Mouse (Mus musculus) CH12.LX (cell line): ENCODE results near the gene Arf6. TPM values are rescaled to one million over a fixed set of nuclear protein-coding genes. Genes with fewer than 3 reads are reported as not detected.
"Not testable (repeated sequence)": the region's sequence is repeated elsewhere in the genome, so short reads cannot be mapped to it uniquely, and the experiment has no call there.

Experiments used
- DNase-seq: peaks from one replicate; pipeline ENCODE4 v3.0.0-alpha.2; 2013; ENCODE audit errors: extremely low read depth
- H3K27ac ChIP-seq: 2 replicates; pipeline ENCODE4 v1.5.1; 2012; ENCODE audit warnings: low read depth, mild to moderate bottlenecking, control low read depth, moderate library complexity; ENCODE audit not compliant: insufficient read depth
- H3K27me3 ChIP-seq: replicated peaks from 2 replicates; pipeline ENCODE3; 2012; ENCODE audit warnings: inconsistent platforms
- H3K36me3 ChIP-seq, 2 experiments: replicated peaks in 1 of 2; 2 replicates each; pipeline versions ENCODE3 to v1.6.1; 2012; ENCODE audit warnings: inconsistent platforms in 1 of 2, low read length in 1 of 2, mild to moderate bottlenecking in 1 of 2, mixed read lengths in 1 of 2, moderate library complexity in 1 of 2; ENCODE audit not compliant: control insufficient read depth in 1 of 2, insufficient read depth in 1 of 2
- H3K4me1 ChIP-seq, 2 experiments: 2 replicates each; pipeline ENCODE4 v1.6.1; 2012; ENCODE audit warnings: inconsistent platforms in 1 of 2, moderate library complexity in 1 of 2; ENCODE audit not compliant: insufficient read depth in 2 of 2, control insufficient read depth in 1 of 2
- H3K4me2 ChIP-seq: 2 replicates; pipeline ENCODE4 v1.6.1; 2012; ENCODE audit warnings: low read depth, mild to moderate bottlenecking, control low read depth; ENCODE audit not compliant: poor library complexity, insufficient read depth, severe bottlenecking
- H3K4me3 ChIP-seq, 3 experiments: fragments of 150-350 bp in 1 of 3; sonication (generic) in 1 of 3; replicated peaks in 1 of 3; 2 replicates each; pipeline versions ENCODE3 to v1.5.1; 2011 to 2012; ENCODE audit warnings: low read depth in 2 of 3, low read length in 2 of 3, mild to moderate bottlenecking in 2 of 3, moderate library complexity in 2 of 3, control low read depth in 1 of 3, improper control_type of control experiment in 1 of 3, inconsistent platforms in 1 of 3, mixed read lengths in 1 of 3; ENCODE audit not compliant: poor library complexity in 1 of 3
- H3K79me2 ChIP-seq: replicated peaks from 2 replicates; pipeline ENCODE4 v1.6.1; 2012; ENCODE audit warnings: mild to moderate bottlenecking, moderate library complexity; ENCODE audit not compliant: control insufficient read depth, poor library complexity, insufficient read depth, severe bottlenecking; ENCODE audit errors: extremely low read depth
- H3K9ac ChIP-seq: 2 replicates; pipeline ENCODE4 v1.6.1; 2012; ENCODE audit warnings: low read depth, mild to moderate bottlenecking, control low read depth, moderate library complexity; ENCODE audit not compliant: insufficient read depth
- H3K9me3 ChIP-seq: replicated peaks from 2 replicates; pipeline ENCODE3; 2012; ENCODE audit warnings: low read length, inconsistent platforms, mixed read lengths
- BHLHE40 ChIP-seq: IDR thresholded peaks from 2 replicates; pipeline ENCODE4 v1.6.1; 2011; ENCODE audit warnings: mild to moderate bottlenecking, low read depth, low read length, improper control_type of control experiment
- CHD2 ChIP-seq: IDR thresholded peaks from 2 replicates; pipeline ENCODE4 v1.6.1; 2011; ENCODE audit warnings: low read length, improper control_type of control experiment
- E2F4 ChIP-seq: IDR thresholded peaks from 2 replicates; pipeline ENCODE4 v1.6.1; 2011; ENCODE audit warnings: low read depth, low read length, improper control_type of control experiment; ENCODE audit not compliant: insufficient replicate concordance
- ELF1 ChIP-seq: IDR thresholded peaks from 2 replicates; pipeline ENCODE4 v1.6.1; 2014; ENCODE audit warnings: low read depth, mild to moderate bottlenecking, inconsistent platforms, low read length, improper control_type of control experiment
- EP300 ChIP-seq: IDR thresholded peaks from 2 replicates; pipeline ENCODE4 v1.6.1; 2011; ENCODE audit warnings: low read length, improper control_type of control experiment
- HCFC1 ChIP-seq: IDR thresholded peaks from 2 replicates; pipeline ENCODE4 v1.6.1; 2012; ENCODE audit warnings: low read depth, mild to moderate bottlenecking, inconsistent platforms, low read length, improper control_type of control experiment
- IRF4 ChIP-seq: IDR thresholded peaks from 2 replicates; pipeline ENCODE4 v1.6.1; 2014; ENCODE audit warnings: low read depth, mild to moderate bottlenecking, inconsistent platforms, low read length, improper control_type of control experiment
- JUN ChIP-seq: IDR thresholded peaks from 2 replicates; pipeline ENCODE4 v1.6.1; 2011; ENCODE audit warnings: low read depth, mild to moderate bottlenecking, low read length, improper control_type of control experiment, moderate library complexity; ENCODE audit not compliant: insufficient read depth
- JUND ChIP-seq: conservative IDR thresholded peaks from 2 replicates; pipeline ENCODE4 v1.6.1; 2011; ENCODE audit warnings: low read depth, low read length, improper control_type of control experiment
- KAT2A ChIP-seq: IDR thresholded peaks from 2 replicates; pipeline ENCODE4 v1.6.1; 2012; ENCODE audit warnings: low read length, improper control_type of control experiment, inconsistent platforms; ENCODE audit not compliant: insufficient replicate concordance
- MAX ChIP-seq: IDR thresholded peaks from 2 replicates; pipeline ENCODE4 v1.6.1; 2011; ENCODE audit warnings: low read length, improper control_type of control experiment
- MAZ ChIP-seq: IDR thresholded peaks from 2 replicates; pipeline ENCODE4 v1.6.1; 2012; ENCODE audit warnings: low read depth, mild to moderate bottlenecking, inconsistent platforms, low read length, improper control_type of control experiment, moderate library complexity
- MEF2A ChIP-seq: IDR thresholded peaks from 2 replicates; pipeline ENCODE4 v1.6.1; 2014; ENCODE audit warnings: low read depth, mild to moderate bottlenecking, inconsistent platforms, low read length, improper control_type of control experiment, borderline replicate concordance
- MYC ChIP-seq: IDR thresholded peaks from 2 replicates; pipeline ENCODE4 v1.6.1; 2011; ENCODE audit warnings: low read depth, mild to moderate bottlenecking, improper control_type of control experiment, low read length
- NELFE ChIP-seq: IDR thresholded peaks from 2 replicates; pipeline ENCODE4 v1.6.1; 2011; ENCODE audit warnings: low read depth, low read length, improper control_type of control experiment
- NRF1 ChIP-seq: IDR thresholded peaks from 2 replicates; pipeline ENCODE4 v1.6.1; 2014; ENCODE audit warnings: low read depth, mild to moderate bottlenecking, inconsistent platforms, low read length, improper control_type of control experiment, moderate library complexity
- PAX5 ChIP-seq: IDR thresholded peaks from 2 replicates; pipeline ENCODE4 v1.6.1; 2012; ENCODE audit warnings: low read length, inconsistent platforms, mixed read lengths
- POLR2A ChIP-seq: IDR thresholded peaks from 2 replicates; pipeline ENCODE4 v1.6.1; 2011; ENCODE audit warnings: low read depth, mild to moderate bottlenecking, improper control_type of control experiment, low read length
- POLR2AphosphoS2 ChIP-seq: IDR thresholded peaks from 2 replicates; pipeline ENCODE4 v1.6.1; 2011; ENCODE audit warnings: low read depth, low read length, improper control_type of control experiment
- RCOR1 ChIP-seq: conservative IDR thresholded peaks from 2 replicates; pipeline ENCODE4 v1.6.1; 2012; ENCODE audit warnings: low read depth, mild to moderate bottlenecking, inconsistent platforms, low read length, improper control_type of control experiment
- SMC3 ChIP-seq: IDR thresholded peaks from 2 replicates; pipeline ENCODE4 v1.6.1; 2011; ENCODE audit warnings: low read depth, low read length, improper control_type of control experiment
- TCF12 ChIP-seq: IDR thresholded peaks from 2 replicates; pipeline ENCODE4 v1.6.1; 2014; ENCODE audit warnings: low read depth, mild to moderate bottlenecking, inconsistent platforms, low read length, improper control_type of control experiment
- USF1 ChIP-seq: IDR thresholded peaks from 2 replicates; pipeline ENCODE4 v1.6.1; 2014; ENCODE audit warnings: low read depth, mild to moderate bottlenecking, inconsistent platforms, low read length, improper control_type of control experiment
- ZC3H11A ChIP-seq: IDR thresholded peaks from 2 replicates; pipeline ENCODE4 v1.6.1; 2012; ENCODE audit warnings: low read depth, mild to moderate bottlenecking, inconsistent platforms, low read length, improper control_type of control experiment
- ZKSCAN1 ChIP-seq: IDR thresholded peaks from 2 replicates; pipeline ENCODE4 v1.6.1; 2012; ENCODE audit warnings: low read depth, inconsistent platforms, low read length, improper control_type of control experiment, borderline replicate concordance
- ZMIZ1 ChIP-seq: IDR thresholded peaks from 2 replicates; pipeline ENCODE4 v1.6.1; 2012; ENCODE audit warnings: low read depth, mild to moderate bottlenecking, inconsistent platforms, low read length, improper control_type of control experiment
- ZNF384 ChIP-seq: IDR thresholded peaks from 2 replicates; pipeline ENCODE4 v1.6.1; 2012; ENCODE audit warnings: low read depth, low read length, improper control_type of control experiment, inconsistent platforms
- dilution Hi-C: fragments of 300-500 bp; cut with MboI; formaldehyde crosslinking; loops from 2 replicates; pipeline ENCODE4 v1.14.3; 2020; ENCODE audit warnings: low sequenced_read_pairs; ENCODE audit not compliant: extremely low pct_unique_long_range_greater_than_20kb, extremely low pct_ligation_motif_present
- in situ Hi-C: fragments of 300-500 bp; cut with MboI; formaldehyde crosslinking; loops from 3 replicates; pipeline ENCODE4 v1.14.3; 2019; ENCODE audit warnings: low sequenced_read_pairs, low pct_ligation_motif_present, low pct_unique_long_range_greater_than_20kb, mixed read lengths
- polyA plus RNA-seq: library from polyadenylated mRNA; unstranded; fragments of >175 nt; gene quantifications from 2 replicates; pipeline ENCODE4 v1.2.1, GENCODE M21; 2012; ENCODE audit warnings: low read depth; ENCODE audit not compliant: insufficient read length
- total RNA-seq, 2 experiments: library from RNA; depleted of rRNA; stranded (reverse); fragments of 300-350 nt in 1 of 2; fragments of >200 nt in 1 of 2; gene quantifications; 2 replicates each; pipeline ENCODE4 v1.2.3; 2012 to 2014

Gene Arf6
- total and polyA plus RNA-seq, 3 experiments = 258 to 375 (median 312) TPM

- no peak for TF ChIP-seq PAX5
- TF ChIP-seq MAX = no peak
- TF ChIP-seq EP300 = no peak
- no peak; the same call in 1 of the 2 replicates for TF ChIP-seq JUND
- TF ChIP-seq, all 38 proteins: peak for 8
Observed at GRCm38 (mm10) chr12:69362388-69362787, 9.6 kb upstream of the Arf6 start (continued).

GRCm38 (mm10) chr12:69363110-69363509 lies 8.8 kb upstream of the Arf6 start:
- Histone ChIP-seq H3K4me2 (peak overlapping the region; percentile 45; the same call in 1 of the 2 replicates), H3K4me1 (peaks cover 0 to 31% of the 10 kb centered on the region in 2 experiments; a peak in 2 of 4 replicates), H3K4me3 (peak overlapping the region in 2 of 3 experiments; percentile 63 to 67), H3K27ac (0 out of 2 replicates have a peak overlapping the region, but pooled peaks have one; percentile 47), H3K9ac (peak overlapping the region; percentile 59; the same call in 1 of the 2 replicates)
- DNase-seq, H3K9me3 ChIP-seq, H3K36me3 ChIP-seq, dilution Hi-C loops, in situ Hi-C loops, H3K27me3 ChIP-seq, H3K79me2 ChIP-seq: not testable (repeated sequence)
- TF ChIP-seq ZNF384 = peak; percentile 52; the same call in 1 of the 2 replicates

- Histone ChIP-seq H3K4me1 (peaks cover 0 to 31% of the 10 kb centered on the region in 2 experiments; a peak in 2 of 4 replicates), H3K4me2 (peak overlapping the region; percentile 48), H3K4me3 (peak overlapping the region; percentile 61 to 67 (median 67)), H3K27ac (peak overlapping the region; percentile 50; the same call in 1 of the 2 replicates), H3K9ac (peak overlapping the region; percentile 76), H3K9me3 (no peaks in the 10 kb centered on the region), H3K79me2 (0 out of 2 replicates have a peak, but pooled peaks cover 2% of the 10 kb centered on the region), H3K27me3 (no peaks in the 10 kb centered on the region), H3K36me3 (no peaks in the 10 kb centered on the region)
- in situ Hi-C loops (no loop called here), dilution Hi-C loops (no loop called here)
- DNase-seq = no peak
- TF ChIP-seq EP300 = no peak
- TF ChIP-seq MYC = no peak
- TF ChIP-seq HCFC1 = peak; percentile 57
- no peak for TF ChIP-seq ZKSCAN1
- TF ChIP-seq ZMIZ1 = peak; percentile 70
- no peak for TF ChIP-seq RCOR1
- no peak for TF ChIP-seq SMC3
- peak; percentile 56; the same call in 1 of the 2 replicates for TF ChIP-seq MAX
- TF ChIP-seq KAT2A = no peak
- TF ChIP-seq NELFE = peak; percentile 80
- no peak for TF ChIP-seq ELF1
- TF ChIP-seq MEF2A = no peak
- TF ChIP-seq E2F4 = 0 out of 2 replicates have a peak, but pooled peaks have one; percentile 39
- TF ChIP-seq ZC3H11A = no peak
- no peak for TF ChIP-seq CHD2
- TF ChIP-seq MAZ = peak; percentile 84
- TF ChIP-seq NRF1 = no peak
- no peak for TF ChIP-seq USF1
- TF ChIP-seq TCF12 = peak; percentile 88
- TF ChIP-seq PAX5 = no peak
- TF ChIP-seq POLR2A = peak; percentile 92
- TF ChIP-seq POLR2AphosphoS2 = peak; percentile 65; the same call in 1 of the 2 replicates
- peak; percentile 72 for TF ChIP-seq IRF4
- TF ChIP-seq ZNF384 = no peak
- TF ChIP-seq JUN = no peak
- TF ChIP-seq BHLHE40 = 0 out of 2 replicates have a peak, but pooled peaks have one; percentile 24
Observed at GRCm38 (mm10) chr12:69363899-69364762, 7.8 kb upstream of the Arf6 start.
